Mouse (Mus musculus) limb, embryonic 13.5 days (tissue): ENCODE results near the gene Comt. TPM values are rescaled to one million over a fixed set of nuclear protein-coding genes. Genes with fewer than 3 reads are reported as not detected.

Source experiments
- ATAC-seq: fragments of 200-750 bp; cut with Nextera tagmentation; 2 replicates; pipeline ENCODE4 v1.8.0; 2017; ENCODE audit warnings: low read depth, moderate number of reproducible peaks, moderate TSS enrichment; ENCODE audit not compliant: low FRiP score
- H3K27ac ChIP-seq: fragments of 300-500 bp; sonication (generic); 2 replicates; pipeline ENCODE4 v1.5.1; 2015; ENCODE audit warnings: inconsistent platforms, mild to moderate bottlenecking, moderate library complexity
- H3K27me3 ChIP-seq: fragments of 300-500 bp; sonication (generic); 2 replicates; pipeline ENCODE4 v1.6.1; 2015; ENCODE audit warnings: mild to moderate bottlenecking, inconsistent platforms
- H3K36me3 ChIP-seq: fragments of 300-500 bp; sonication (generic); 2 replicates; pipeline ENCODE4 v1.6.1; 2015; ENCODE audit warnings: inconsistent platforms, mild to moderate bottlenecking, moderate library complexity
- H3K4me1 ChIP-seq: fragments of 300-500 bp; sonication (generic); 2 replicates; pipeline ENCODE4 v1.6.1; 2015; ENCODE audit warnings: inconsistent platforms
- H3K4me2 ChIP-seq: fragments of 300-500 bp; sonication (generic); replicated peaks from 2 replicates; pipeline ENCODE4 v1.6.1; 2015; ENCODE audit warnings: inconsistent platforms, mild to moderate bottlenecking, moderate library complexity
- H3K4me3 ChIP-seq: fragments of 300-500 bp; sonication (generic); 2 replicates; pipeline ENCODE4 v1.5.1; 2015; ENCODE audit warnings: moderate library complexity, mild to moderate bottlenecking, inconsistent platforms
- H3K9ac ChIP-seq: fragments of 300-500 bp; sonication (generic); 2 replicates; pipeline ENCODE4 v1.6.1; 2015; ENCODE audit warnings: mild to moderate bottlenecking, inconsistent platforms
- H3K9me3 ChIP-seq: fragments of 300-500 bp; sonication (generic); 2 replicates; pipeline ENCODE4 v1.6.1; 2016; ENCODE audit warnings: inconsistent platforms
- WGBS: fragments of 180-500 bp; shearing (Covaris S2); methylation state at CpG from one replicate; pipeline ENCODE4 v1.1.7; 2015; 5-methylcytosine and 5-hydroxymethylcytosine counted together
- polyA plus RNA-seq: library from polyadenylated mRNA; unstranded; fragments of >200 nt; fragmentation: Nextera tagmentation; extraction: Ambion mirVana; gene quantifications from 2 replicates; pipeline ENCODE4 v1.2.1, GENCODE M21; 2015

Gene Comt
- polyA plus RNA-seq, 1 experiment from 2014 or later = 87.4 TPM

DNA sequence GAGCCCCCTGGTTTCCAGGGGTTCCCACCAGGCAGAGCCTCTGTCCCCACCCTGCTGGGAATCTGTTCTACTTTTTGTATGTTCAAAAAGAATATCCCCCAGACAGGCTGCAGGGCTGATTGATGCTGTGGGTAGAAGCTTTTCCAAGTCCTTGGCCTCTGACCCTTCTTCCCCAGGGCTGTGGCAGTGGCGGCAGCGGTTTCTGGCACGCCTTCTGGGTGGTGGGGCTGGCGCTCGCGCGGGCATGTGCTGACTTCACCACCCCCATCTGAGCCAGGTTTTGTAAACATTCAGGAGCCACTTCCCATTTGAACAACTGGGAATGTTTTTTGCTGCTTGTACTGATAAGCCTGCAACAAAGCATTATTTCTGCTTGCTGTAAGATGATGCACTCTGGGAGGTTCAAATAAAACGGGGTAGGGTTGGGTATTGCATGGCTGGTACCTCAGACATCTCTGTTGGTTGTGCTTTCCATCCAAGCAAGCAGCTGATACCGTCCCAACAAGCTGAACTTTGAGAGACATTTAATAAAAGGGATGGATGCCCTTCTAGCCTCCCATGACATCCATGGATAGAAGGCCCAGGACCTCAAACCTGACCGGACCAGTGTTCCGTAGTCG, 32.8 kb upstream of the Comt start:
- H3K9ac ChIP-seq = peak overlapping the region; percentile 58
- 14% methylated on average over 12 of the region's 12 CpGs for WGBS
- no peak for ATAC-seq

DNA sequence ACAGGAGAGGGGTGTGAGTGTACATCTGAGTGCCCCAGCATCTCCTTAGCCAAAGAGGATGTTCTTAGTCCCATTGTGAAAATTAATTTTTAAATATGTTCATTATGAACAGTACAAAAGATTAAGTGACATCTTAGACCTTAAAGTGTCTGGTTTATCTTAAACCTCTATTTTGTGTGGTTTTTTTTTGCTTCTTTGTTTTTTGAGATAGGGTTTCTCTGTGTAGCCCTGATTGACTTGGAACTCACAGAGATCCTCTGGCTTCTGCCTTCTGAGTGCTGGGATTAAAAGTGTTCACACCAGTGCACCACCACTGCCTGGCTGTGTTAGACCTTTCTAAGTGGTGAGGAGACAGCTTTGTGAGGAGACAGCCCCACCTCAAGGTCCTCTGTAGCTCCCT, 32.0 kb upstream of the Comt start:
- Histone ChIP-seq H3K4me2 (no peak overlapping the region), H3K27ac (no peak overlapping the region)
- ATAC-seq = no peak

More for the DNA sequence above, 32.8 kb upstream of the Comt start:
- H3K27ac ChIP-seq = peak overlapping the region; percentile 22; the same call in 1 of the 2 replicates
- peak overlapping the region; percentile 38 for H3K4me2 ChIP-seq
- H3K36me3 ChIP-seq = peaks cover 15% of the 10 kb centered on the region
- peaks cover 4% of the 10 kb centered on the region; the same call in 1 of the 2 replicates for H3K27me3 ChIP-seq
- H3K9me3 ChIP-seq = no peaks in the 10 kb centered on the region
- peaks cover 30% of the 10 kb centered on the region for H3K4me1 ChIP-seq
- no peak overlapping the region for H3K4me3 ChIP-seq

GRCm38 (mm10) chr16:18455407-18455806, 28.8 kb upstream of the Comt start:
- Histone ChIP-seq H3K9ac (no peak overlapping the region), H3K27me3 (no peaks in the 10 kb centered on the region; the same call in 1 of the 2 replicates), H3K27ac (no peak overlapping the region), H3K4me3 (no peak overlapping the region), H3K4me1 (peaks cover 36% of the 10 kb centered on the region), H3K4me2 (no peak overlapping the region), H3K9me3 (no peaks in the 10 kb centered on the region), H3K36me3 (peaks cover 15% of the 10 kb centered on the region)
- WGBS = 82% methylated on average over 6 of the region's 6 CpGs
- no peak for ATAC-seq

More for the DNA sequence above, 32.0 kb upstream of the Comt start:
- Histone ChIP-seq H3K9me3 (no peaks in the 10 kb centered on the region), H3K9ac (no peak overlapping the region), H3K36me3 (peaks cover 15% of the 10 kb centered on the region), H3K4me3 (no peak overlapping the region), H3K27me3 (peaks cover 4% of the 10 kb centered on the region; the same call in 1 of the 2 replicates), H3K4me1 (peaks cover 24% of the 10 kb centered on the region)

GRCm38 (mm10) chr16:18453846-18454245, 27.2 kb upstream of the Comt start:
- H3K9me3 ChIP-seq = no peaks in the 10 kb centered on the region
- H3K36me3 ChIP-seq = peaks cover 20% of the 10 kb centered on the region
- no peaks in the 10 kb centered on the region; the same call in 1 of the 2 replicates for H3K27me3 ChIP-seq
- H3K27ac ChIP-seq = no peak overlapping the region
- ATAC-seq = no peak
- no peak overlapping the region for H3K4me2 ChIP-seq
- no peak overlapping the region for H3K4me3 ChIP-seq
- peaks cover 24% of the 10 kb centered on the region for H3K4me1 ChIP-seq
- 28% methylated on average over 5 of the region's 5 CpGs for WGBS
- H3K9ac ChIP-seq = 0 out of 2 replicates have a peak overlapping the region, but pooled peaks have one; percentile 13

GRCm38 (mm10) chr16:18452361-18452862, 25.8 kb upstream of the Comt start:
- H3K4me2 ChIP-seq = no peak overlapping the region
- WGBS = 81% methylated on average over 8 of the region's 8 CpGs
- no peak overlapping the region for H3K27ac ChIP-seq

DNA sequence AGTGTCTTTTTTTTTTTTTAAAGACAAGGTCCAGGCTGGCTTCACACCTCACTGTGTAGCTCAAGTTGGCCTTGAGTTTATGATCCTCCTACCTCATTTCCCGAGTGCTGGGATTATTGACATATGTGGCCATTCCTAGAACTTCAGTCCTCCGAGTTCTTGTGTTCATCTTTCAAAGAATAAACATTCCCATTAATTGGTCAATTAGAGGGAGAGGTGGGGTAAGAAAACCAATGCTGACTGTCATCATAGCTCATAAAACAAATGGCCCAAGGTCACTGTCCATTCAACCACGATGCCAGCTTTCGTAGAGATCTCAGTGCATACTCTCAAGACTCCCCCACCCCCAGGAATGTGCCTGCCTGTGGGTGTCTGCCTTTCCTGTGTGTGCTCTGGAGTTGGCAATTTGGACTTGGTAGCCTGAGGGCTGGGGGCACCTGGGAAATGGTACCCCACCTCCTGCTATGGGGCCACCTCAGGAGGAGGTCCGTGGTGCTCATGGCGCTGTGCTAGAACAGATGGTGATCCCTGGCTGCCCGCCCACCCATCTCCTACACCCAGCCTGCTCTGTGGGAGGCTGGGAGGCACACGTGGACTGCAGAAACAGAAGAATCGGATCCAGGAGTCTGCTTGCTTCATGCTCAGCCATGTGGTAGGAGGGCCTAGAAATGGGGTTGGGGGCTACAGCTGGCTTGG, 25.0 kb upstream of the Comt start:
- Histone ChIP-seq H3K27me3 (no peaks in the 10 kb centered on the region), H3K4me1 (peaks cover 42% of the 10 kb centered on the region), H3K27ac (no peak overlapping the region), H3K9me3 (no peaks in the 10 kb centered on the region), H3K9ac (no peak overlapping the region), H3K4me2 (no peak overlapping the region), H3K36me3 (peaks cover 8% of the 10 kb centered on the region), H3K4me3 (no peak overlapping the region)
- WGBS = 40% methylated on average over 9 of the region's 9 CpGs
- ATAC-seq = peak; percentile 26; the same call in 1 of the 2 replicates

More at GRCm38 (mm10) chr16:18452361-18452862, 25.8 kb upstream of the Comt start:
- no peak overlapping the region for H3K4me3 ChIP-seq
- no peak overlapping the region; the same call in 1 of the 2 replicates for H3K9ac ChIP-seq
- no peak for ATAC-seq
- no peaks in the 10 kb centered on the region for H3K9me3 ChIP-seq
- H3K27me3 ChIP-seq = no peaks in the 10 kb centered on the region; the same call in 1 of the 2 replicates
- peaks cover 13% of the 10 kb centered on the region for H3K36me3 ChIP-seq
- H3K4me1 ChIP-seq = peaks cover 35% of the 10 kb centered on the region

GRCm38 (mm10) chr16:18449005-18449404, 22.4 kb upstream of the Comt start:
- 93% methylated on average over 4 of the region's 4 CpGs for WGBS
- no peak for ATAC-seq
- peaks cover 42% of the 10 kb centered on the region for H3K4me1 ChIP-seq

DNA sequence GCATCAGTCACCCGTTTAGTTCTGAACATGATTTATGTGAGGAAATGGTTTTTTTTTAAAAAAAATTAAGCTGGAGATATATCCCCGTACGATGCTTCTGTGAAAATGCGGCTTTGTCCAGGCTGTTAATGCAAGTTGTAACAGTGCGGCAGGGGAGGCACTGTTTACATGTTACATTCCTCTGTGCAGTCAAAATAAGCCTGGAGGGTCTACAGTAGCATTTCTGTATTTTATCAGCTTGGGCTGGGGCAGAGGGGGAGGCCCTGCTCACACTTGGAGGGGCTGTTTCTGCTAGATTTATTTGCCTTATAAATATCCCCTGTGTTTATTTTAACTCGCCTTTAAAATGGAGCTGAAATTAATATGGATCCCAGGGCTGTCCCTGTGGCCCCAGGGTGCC, 21.5 kb upstream of the Comt start:
- 34% methylated on average over 6 of the region's 6 CpGs for WGBS
- H3K9ac ChIP-seq = no peak overlapping the region

More at GRCm38 (mm10) chr16:18449005-18449404, 22.4 kb upstream of the Comt start:
- no peaks in the 10 kb centered on the region for H3K27me3 ChIP-seq
- no peaks in the 10 kb centered on the region for H3K9me3 ChIP-seq
- H3K4me2 ChIP-seq = no peak overlapping the region
- no peak overlapping the region for H3K27ac ChIP-seq
- no peak overlapping the region for H3K9ac ChIP-seq
- H3K36me3 ChIP-seq = peaks cover 9% of the 10 kb centered on the region
- no peak overlapping the region for H3K4me3 ChIP-seq

GRCm38 (mm10) chr16:18447243-18447642, 20.6 kb upstream of the Comt start:
- H3K27me3 ChIP-seq = no peaks in the 10 kb centered on the region
- no peaks in the 10 kb centered on the region for H3K9me3 ChIP-seq
- no peak overlapping the region for H3K4me3 ChIP-seq
- H3K36me3 ChIP-seq = peaks cover 9% of the 10 kb centered on the region
- no peak overlapping the region for H3K4me2 ChIP-seq
- no peak for ATAC-seq
- peak overlapping the region; percentile 67; the same call in 1 of the 2 replicates for H3K27ac ChIP-seq
- H3K9ac ChIP-seq = peak overlapping the region; percentile 39
- peaks cover 38% of the 10 kb centered on the region for H3K4me1 ChIP-seq

More for the DNA sequence above, 21.5 kb upstream of the Comt start:
- Histone ChIP-seq H3K9me3 (no peaks in the 10 kb centered on the region), H3K27me3 (no peaks in the 10 kb centered on the region), H3K36me3 (peaks cover 9% of the 10 kb centered on the region), H3K4me3 (no peak overlapping the region), H3K4me1 (peaks cover 42% of the 10 kb centered on the region), H3K4me2 (no peak overlapping the region), H3K27ac (0 out of 2 replicates have a peak overlapping the region, but pooled peaks have one; percentile 22)
- no peak for ATAC-seq

DNA sequence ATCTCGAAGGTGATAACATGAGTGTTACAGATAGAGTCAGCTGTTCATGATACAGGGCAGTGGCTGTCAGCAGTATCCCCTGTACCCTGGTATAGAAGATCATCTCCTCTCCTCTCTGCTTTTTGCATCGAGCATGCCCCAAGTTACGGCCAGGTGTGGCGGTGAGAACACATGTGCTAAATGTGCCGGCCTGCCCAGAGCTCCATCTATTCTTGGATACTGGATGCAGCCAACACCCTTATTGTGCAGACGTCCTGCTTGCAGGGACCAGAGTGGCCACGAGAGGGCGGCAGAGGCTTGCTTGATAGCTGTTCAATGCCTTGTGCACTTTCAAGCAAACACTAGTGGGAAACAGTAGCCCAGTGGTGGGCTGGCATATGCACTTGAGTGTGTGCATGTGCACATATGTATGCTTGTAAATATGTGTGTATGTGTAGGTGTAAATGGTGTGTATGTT, 16.8 kb upstream of the Comt start:
- no peak overlapping the region for H3K27ac ChIP-seq
- WGBS = 22% methylated on average over 8 of the region's 8 CpGs
- no peaks in the 10 kb centered on the region for H3K9me3 ChIP-seq
- no peak overlapping the region for H3K4me3 ChIP-seq
- peak; percentile 83 for ATAC-seq
- H3K27me3 ChIP-seq = no peaks in the 10 kb centered on the region
- no peak overlapping the region for H3K9ac ChIP-seq
- peaks cover 15% of the 10 kb centered on the region for H3K4me1 ChIP-seq
- no peak overlapping the region for H3K4me2 ChIP-seq
- H3K36me3 ChIP-seq = peaks cover 21% of the 10 kb centered on the region

DNA sequence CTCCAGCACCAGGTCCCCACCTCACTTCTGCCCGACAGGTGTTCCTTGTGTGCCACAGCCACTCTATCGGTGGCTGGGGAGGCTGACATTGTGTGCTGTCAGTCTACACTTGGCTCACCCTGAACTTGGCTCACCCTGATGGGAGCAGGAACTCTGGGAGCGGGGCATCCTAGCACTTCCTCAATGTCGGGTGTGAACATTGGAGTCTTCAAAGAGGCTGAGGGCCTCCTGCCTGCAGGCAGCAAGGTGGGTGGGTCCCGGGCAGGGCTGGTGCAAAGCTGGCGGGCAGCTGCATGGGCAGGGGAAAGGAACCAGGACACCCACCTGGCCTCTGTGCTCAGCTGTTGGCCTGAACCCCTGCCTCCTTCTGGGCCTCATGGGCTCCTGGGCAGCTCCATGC, 9.5 kb upstream of the Comt start:
- Histone ChIP-seq H3K4me1 (no peaks in the 10 kb centered on the region), H3K9me3 (peaks cover 5% of the 10 kb centered on the region; the same call in 1 of the 2 replicates), H3K4me2 (no peak overlapping the region), H3K27me3 (no peaks in the 10 kb centered on the region), H3K4me3 (no peak overlapping the region), H3K9ac (no peak overlapping the region), H3K36me3 (peaks cover 24% of the 10 kb centered on the region), H3K27ac (no peak overlapping the region)
- WGBS = 83% methylated on average over 6 of the region's 6 CpGs
- no peak for ATAC-seq

DNA sequence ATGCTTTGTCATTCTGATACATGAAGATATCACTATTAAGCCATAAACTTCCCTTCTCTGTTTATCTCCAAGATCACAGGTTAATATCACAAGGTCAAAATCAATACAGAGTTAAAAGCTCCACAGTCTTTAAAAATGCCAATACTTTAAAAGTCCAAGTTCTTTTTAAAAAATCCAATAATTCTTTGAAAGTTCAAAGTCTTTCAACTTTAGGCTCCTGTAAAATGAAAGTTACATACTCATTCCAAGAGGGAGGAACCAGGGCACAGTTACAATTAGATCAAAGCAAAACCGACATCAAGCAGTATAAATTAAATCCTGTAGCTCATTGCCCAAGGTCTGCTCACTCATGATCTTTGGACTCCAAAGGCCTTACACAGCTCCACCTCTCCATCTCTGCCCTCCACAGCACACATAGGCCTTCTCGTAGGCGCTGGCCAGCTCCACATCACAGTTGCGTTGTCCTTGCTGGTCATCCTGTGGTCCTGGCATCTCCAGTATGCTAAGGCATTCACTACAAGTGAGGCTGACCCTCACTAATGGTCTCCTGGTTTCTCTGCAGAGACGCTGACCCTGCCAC, 6.8 kb upstream of the Comt start:
- no peak for ATAC-seq
- no peaks in the 10 kb centered on the region for H3K27me3 ChIP-seq
- peaks cover 17% of the 10 kb centered on the region for H3K36me3 ChIP-seq
- no peak overlapping the region for H3K27ac ChIP-seq
- WGBS = 91% methylated on average over 5 of the region's 5 CpGs
- H3K4me1 ChIP-seq = 0 out of 2 replicates have a peak, but pooled peaks cover 5% of the 10 kb centered on the region
- no peak overlapping the region for H3K9ac ChIP-seq
- peaks cover 5% of the 10 kb centered on the region; the same call in 1 of the 2 replicates for H3K9me3 ChIP-seq
- H3K4me3 ChIP-seq = no peak overlapping the region
- H3K4me2 ChIP-seq = no peak overlapping the region
